Mouse (Mus musculus) cerebellum, adult 8-10 months (tissue): ENCODE results near the gene Serpine2.
A peak's percentile ranks its signal among the peaks of the same experiment; 100 is the strongest.

Experiments used
- DNase-seq: peaks from one replicate; pipeline ENCODE4 v3.0.0; 2022

The Serpine2 gene

DNA sequence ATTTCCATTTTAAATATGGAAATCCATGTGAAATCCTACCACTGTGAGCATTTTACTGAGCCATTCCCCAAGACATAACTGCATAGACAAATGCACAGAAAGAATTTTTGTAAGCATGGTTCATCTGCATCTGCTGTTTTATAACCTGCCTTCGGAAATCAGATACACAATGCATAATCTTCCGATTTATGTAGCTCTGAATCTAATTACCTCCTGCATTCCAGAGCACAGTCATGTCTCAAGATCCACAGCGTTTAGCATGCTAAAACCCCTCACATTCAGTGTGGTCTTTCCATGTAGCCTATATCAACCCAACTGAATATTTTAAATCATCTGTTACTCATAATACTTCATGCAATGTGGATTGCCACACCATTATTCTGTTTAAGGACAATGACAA lies 51.5 kb downstream of the Serpine2 start:
- DNase-seq = no peak

DNA sequence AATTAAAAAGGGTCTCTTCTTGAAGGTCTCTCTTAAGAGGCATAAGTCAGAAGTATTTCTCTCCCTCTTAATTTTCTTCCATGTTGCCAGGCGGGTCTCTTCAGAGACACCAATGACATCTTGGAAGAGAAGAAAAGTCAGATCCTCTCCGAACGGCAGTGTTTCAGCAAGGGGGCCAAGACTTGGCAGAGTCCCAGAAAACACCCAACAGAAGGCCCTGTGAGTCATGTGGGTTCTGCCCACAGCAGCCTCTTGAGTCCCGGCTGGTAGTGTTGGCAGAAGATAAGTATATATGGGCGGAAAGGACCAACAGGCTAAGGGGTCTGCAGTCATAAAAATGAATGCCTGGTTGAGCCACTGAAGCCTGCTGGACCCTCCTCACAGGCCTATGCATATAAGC lies 54.1 kb downstream of the Serpine2 start:
- no peak for DNase-seq

DNA sequence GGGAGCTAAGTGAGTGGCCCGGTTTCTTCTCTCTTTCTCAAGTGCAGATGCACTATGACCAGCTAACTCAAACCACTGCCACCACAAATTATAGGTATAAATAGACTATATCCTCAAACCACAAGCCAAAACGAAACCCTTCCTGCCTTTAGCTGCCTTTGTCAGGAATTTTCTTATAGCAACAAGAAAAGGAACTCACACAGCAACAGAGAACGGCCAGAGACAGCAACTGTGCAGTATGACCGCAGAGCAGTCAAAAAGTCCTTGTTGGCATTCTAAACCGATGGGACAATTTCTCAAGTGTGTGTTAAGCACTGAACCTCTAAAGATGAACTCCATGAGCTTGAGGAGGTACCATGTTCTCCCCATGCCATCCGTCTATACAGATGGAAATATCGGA lies 57.4 kb downstream of the Serpine2 start:
- no peak for DNase-seq

DNA sequence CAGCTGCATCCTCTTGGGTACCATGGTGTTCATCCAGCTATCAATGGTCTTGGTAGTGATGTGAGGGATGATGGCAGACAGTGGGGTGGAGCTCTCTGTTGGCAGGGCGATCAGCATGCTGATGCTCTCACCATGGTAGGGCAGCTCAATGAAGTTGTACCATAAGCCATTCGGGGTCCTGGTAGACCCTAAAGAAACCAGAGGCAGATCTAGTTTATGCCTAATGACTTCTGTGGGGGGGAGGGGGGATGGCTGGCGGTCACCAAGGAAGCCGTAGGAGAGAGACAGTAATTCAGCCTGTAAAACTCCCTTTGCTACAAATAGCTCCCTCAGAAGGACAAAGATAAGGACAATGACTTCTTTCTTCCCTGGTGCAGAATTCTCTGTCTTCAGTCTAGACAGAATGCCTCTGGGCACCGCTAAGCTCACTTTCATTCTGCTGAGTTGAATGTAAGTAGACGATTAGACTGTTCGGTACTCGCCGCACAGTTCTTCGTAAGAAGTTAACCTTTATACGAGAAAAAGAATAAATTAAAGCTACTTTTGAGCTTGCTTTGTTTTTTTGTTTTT lies 58.0 kb downstream of the Serpine2 start:
- DNase-seq = no peak

DNA sequence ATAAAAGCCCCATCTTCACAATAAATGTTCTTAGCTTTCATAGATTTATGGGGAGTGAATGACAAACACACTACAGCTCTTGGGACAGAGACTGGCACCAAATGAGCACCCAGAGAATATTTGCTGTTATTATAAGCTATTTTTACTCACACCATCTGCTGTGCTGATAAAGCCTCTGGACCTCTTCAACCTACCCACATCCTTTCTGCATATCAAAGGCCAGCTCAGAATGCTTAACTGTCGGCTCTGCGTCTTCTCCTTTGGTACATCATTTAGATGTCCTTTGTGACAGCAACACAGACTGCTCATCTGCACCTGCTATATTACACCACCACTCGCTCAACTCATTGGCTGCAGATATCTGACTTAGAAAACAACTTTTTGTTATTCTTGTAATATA lies 63.9 kb downstream of the Serpine2 start:
- no peak for DNase-seq

DNA sequence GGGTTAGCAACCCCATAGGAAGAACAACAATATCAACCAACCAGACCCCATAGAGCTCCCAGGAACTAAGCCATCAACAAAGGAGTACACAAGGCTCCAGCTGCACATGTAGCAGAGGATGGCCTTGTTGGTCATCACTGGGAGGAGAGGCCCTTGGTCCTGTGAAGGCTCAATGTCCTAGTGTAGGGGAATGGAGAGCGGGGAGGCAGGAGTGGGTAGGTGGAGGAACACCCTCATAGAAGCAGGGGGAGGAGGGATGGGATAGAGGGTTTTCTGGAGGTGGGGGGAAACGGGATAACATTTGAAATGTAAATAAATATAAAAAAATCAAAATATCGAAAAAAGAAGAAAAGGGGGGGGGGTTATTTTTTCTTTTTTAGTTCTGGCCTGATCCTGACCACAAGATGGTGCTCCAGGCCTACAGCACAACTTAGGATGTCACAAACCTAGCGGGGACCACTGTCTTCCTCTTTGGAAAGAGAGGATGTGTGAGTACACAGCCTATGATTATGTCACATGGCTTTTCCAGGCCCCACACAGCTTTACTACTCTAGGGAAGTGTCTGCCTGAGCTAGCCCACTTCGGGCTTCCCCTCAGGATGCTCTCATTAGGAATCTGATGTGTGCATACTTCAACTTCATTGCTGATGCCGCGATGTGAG lies 74.6 kb downstream of the Serpine2 start:
- DNase-seq = no peak

DNA sequence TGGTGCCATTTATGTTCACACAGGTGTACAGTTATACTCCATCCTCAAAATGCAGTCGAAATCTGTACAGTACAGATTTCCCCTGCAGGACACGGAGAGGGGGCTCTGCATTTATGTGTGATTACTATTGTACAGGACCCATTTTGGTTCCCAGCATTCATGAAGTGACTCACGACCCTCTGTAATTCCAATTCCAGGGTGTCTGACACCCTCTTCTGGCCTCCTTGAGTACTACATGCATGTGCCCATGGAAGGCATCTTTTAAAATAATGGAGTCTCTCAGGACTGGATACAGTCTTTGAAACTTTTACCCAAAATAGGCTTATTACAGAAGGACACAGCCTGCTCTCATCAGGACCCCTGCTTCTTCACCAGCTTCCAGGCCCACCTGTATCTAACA lies 78.5 kb downstream of the Serpine2 start:
- DNase-seq = no peak

DNA sequence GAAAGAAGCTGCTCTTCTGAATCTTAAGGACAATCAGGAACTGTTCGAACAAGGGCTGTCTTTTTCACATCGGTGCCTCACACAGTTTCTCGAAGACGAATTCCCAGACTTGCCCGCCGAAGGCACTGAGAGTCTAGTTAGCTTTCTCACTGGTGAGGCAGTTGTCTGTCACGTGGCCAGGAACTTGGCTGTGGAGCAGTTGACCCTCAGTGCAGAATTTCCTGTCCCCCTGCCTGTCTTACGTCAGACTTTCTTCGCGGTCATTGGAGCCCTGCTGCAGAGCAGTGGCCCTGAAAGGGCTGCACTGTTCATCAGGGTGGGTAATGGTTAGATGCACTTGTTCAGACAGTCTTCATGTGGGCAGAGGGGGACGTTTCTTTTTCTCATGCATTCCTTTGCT lies 83.0 kb downstream of the Serpine2 start:
- no peak for DNase-seq

DNA sequence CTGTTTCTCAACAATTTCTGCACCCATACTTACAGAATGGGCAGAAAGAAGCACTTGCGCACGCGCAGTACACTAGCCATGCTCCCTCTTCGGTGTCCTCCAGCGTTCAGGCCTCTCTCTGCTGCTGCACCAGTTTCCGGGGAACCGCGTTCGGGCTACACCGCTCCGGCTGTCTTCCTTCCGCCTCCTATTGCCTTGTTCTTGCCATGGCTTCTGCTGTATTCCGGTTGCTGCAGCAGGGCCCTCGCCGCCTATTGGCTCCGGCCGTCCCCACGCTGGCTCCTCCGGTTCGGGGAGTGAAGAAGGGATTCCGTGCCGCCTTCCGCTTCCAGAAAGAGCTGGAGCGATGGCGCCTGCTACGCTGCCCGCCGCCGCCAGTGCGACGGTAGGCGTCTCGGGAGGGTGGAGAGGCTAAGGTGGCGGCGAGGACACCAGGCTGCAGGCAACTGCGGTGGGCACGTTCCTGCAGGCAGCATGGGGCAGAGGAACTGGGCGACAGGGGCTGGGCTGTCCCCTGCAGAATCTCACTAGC lies 85.0 kb downstream of the Serpine2 start, which contains the start of the genes Mrpl44 and Wdfy1:
Gene Mrpl44 (plus strand): TSS at position 92 of the 532 bp plus-strand sequence.
Gene Wdfy1 (minus strand): TSS at position 217 of the 532 bp plus-strand sequence.
- DNase-seq = peak; percentile 99

DNA sequence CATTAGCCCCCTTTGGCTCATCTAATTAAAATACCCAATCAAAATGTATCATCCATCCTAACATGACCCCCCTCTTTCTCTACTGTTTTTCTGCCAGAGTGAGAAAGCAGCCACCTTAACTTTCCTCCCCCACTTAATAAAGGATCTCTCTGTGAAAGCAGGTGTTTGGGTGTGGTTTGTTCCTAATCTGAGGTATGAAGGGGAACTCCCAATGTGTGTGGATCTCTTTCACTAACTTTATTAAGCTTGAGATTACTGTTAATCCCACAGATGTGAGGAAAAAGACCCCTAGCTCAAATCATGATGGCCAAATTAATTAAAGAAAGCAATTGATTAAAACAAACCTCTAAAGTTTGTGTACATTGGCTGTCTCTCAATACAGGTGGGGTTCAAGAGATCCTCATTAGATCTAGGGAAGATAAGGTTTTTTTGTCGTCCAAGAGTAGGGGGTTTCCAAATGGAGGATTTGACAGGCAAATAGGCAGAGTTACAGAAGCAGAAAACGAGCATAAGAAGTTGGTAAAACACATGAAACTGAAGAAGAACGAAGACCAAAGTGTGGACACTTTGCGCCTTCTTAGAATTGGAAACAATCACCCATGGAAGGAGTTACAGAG lies 86.7 kb downstream of the Serpine2 start:
- no peak for DNase-seq

DNA sequence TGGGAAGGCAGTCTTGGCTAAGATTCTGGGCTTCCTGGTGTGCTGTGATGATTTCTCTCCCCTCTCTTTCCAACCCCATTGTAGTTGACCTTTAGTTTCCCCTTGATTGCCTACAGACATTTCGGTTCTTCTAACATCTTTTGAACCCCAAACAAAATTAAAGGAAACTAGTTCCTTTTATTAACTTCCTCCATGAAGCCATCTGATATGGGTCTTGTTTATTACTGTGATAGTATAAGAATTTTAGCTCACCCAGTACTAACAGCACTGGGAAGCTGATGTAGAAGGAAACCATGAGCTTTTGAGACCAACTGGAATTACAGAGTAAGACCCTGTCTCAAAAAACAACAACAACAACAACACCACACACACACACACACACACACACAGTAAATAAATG lies 92.7 kb downstream of the Serpine2 start:
- no peak for DNase-seq

DNA sequence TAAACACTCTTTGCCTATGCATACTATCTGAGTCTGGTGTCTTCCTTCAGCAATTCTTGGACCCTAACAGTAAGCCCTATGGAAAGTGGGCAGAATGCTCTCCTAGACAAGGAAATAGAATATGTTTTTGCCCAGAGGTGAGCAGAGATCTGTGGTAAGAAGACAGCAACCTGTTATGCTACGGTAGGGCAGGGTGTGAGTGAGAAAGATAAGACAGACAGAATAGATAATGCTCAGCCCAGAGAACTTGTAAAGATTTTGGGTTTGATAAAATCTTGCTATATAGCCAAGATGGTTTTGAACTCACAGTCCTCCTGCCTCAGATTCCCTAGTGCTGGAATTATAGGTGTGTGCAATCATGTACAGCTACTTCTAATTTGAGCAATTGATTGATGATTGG lies 96.5 kb downstream of the Serpine2 start:
- no peak for DNase-seq

DNA sequence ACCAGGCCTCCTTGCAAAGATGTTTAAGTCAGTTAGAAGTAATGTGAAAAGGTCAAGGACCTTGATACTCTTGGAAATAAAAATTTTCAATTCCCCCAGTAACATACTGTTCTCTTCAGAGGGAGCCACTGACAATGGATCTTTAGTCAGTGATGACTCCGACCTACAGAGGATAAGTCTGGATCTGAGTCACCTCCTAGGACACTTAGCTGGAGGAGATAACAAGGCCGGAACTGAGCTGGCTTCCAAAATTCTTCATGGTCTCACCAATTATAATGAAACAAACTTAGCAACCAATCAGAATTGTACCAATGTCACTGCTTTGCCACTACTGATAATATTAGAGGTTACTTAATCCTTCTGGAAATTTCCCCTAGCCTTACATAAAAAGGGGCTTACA lies 96.9 kb downstream of the Serpine2 start:
- DNase-seq = no peak

DNA sequence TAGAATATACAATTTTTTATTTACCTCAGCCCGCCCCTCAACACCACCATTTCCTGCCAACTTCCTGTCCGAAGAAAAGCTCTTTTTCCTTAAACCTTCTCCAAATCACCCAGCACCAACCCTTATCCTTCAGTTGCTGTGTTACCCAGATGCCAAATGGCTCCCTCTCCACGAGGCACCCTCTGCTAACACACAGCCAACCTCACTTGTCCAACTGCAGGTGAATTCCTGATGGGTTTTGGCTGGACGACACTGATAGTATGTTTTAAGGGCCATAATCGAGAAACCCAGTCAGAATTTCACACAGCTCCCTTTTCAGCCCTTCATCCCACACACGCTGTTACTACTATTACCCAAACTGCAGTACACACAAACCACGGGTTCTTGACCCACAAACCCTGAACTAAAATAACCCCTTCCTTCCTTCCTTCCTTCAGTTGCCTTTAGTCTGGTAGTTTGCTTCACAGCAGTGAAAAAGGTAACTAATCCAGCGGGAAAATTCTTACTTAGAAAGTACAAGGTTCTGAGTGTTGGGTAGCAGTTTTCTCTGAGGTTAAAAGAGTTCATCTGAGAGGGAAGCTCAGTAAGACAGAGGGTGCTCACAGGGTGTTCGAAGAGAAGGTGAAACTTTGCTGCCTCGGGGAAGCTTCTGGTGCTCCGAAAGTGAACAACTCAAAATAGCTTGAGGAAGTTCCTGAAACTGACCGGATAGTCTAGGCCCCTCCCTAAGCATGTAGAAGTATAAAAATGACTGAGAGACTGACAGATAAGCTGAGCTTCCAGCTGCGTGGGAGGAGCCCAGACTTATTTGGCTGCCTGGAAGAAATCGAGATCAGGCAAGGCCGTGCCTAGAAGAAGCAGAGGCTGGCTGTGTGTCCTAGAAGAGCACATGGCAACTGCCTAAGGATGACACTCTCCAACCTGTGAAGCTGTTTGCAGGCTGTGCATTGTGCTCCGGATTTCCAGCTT lies 98.4 kb downstream of the Serpine2 start:
- DNase-seq = peak; percentile 15

DNA sequence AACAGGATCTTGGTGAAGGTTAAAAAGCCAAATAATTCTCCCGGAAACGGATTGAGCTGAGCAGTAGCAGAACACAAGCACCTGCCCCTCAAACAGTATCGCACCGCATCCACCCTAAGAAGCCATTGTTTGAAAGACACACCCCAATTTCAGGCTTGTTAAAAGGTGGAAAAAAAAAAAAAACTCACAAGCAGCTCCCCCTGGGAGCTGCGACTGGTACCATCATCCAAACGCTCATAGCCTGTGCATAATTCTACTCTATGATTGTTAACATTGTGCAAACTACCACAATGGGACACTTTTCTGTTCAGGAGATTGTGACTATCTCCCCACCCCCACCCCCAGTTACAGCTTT lies 99.1 kb downstream of the Serpine2 start:
- no peak for DNase-seq

DNA sequence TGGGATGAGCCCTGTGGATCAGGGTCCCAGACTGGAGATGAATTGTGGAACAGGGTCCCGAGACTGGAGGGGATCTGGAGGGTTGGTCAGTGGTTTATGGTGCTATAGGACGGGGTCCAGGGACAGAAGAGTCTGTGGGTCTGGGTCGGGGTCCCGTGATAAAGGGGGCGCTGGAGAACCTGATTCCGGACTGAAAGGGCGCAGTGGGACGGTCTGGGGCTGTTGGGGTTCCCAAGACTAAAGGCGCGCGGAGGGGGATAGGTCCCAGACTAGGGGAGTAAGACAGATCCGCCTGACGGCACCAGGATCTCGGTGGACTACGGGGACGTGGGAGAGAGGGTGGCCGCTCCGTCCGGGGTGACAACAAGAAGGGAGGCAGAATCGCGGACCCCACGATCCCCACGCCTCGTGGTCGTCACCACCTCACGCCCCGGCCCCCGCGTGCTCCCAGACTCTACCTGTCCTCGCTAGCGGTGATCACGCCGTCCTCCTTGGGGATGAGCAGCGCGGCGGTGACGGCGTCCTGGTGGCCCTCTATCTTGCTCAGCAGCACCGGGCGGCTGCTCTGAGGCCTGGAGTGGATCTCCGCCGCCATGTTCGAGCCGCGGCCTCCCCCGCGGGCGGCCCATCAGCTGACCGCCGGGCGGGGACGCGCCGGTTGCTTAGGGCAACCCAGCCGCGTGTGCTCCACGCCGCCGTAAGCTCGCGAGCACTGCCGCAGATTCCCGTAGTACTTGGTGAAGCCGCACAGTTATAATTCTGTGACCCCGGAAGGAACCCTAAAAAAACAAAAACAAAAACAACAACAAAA lies 99.7 kb downstream of the Serpine2 start:
- peak; percentile 80 for DNase-seq

DNA sequence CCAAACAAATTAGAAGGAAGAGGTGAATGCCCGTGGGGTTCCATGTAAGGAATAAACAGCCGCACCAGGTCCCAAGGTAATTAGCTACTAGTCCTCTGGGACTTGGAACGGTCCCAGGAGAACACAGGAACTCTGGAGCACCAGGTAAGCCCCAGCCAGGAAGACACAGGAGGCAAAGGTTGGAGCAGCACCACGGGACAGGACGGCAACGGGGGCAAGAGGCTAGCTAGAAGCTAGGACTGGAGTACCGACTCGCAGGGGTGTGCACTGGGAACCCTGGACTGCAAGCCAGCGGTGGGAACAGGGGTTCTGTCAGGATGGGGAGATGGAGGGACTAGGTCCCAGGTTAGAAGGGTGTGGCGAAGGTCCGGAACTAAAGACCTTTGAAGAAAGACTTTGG lies 100.3 kb downstream of the Serpine2 start:
- DNase-seq = peak; percentile 27

DNA sequence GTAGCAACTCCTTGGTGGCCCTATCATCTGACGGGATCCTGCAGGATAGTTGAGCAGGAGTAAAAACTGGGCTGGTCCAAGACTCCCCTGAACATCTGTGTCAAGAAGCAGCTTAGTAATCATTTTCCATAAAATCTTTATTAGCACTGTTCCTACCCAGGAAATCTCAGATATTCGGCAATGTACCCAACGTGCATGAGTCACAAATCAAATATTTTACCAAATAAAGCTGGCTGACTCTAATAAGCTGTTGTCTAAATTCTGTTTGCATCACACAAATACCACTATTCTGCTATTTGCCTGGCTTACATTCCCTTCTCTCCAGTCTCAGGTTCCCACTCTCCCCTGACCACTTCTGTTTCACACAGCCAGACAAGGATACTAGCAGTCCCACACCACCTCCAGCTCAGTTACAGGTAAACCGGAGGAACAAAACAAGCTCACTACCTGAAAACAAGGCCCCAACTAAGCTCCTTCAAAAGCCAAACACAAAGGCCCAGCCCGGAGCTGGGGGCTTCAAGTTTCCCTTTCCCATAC lies 101.5 kb downstream of the Serpine2 start:
- DNase-seq = no peak

DNA sequence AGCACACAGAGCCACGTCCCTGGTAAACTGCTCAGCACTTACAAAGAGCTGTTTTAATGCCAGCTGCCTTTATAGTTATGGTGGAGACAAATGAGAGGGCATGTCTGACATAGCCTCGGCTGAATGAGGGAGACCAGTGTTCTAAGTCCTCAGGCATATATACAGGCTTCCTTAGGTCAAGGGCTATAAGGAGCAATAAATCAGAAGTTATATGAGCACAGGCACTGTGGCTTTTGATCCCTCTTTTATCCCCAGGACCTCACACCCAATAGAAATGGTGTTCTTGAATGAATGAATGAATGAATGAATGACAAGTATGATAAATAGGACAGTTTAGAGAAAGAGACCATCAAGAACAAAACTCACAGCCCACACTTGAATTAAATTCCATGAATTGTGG lies 102.0 kb downstream of the Serpine2 start:
- DNase-seq = no peak

DNA sequence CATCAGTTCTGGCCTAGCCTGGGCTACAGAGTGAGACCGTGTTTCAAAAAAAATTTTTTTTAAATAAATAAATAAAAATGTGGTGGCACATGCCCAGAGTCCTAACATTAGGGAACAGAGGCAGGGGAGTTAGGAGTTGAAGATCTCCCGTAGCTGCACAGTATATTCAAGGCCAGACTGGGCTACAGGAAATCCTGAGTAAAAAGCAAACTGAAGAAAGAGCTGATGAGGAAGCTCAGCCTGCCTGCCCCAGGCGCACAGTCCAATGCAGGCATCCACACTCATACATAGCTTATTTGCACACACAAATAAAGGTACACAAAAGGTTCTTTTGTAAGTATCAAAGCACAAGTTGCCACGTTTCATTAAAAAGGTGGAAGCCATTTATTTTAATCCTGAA lies 103.4 kb downstream of the Serpine2 start:
- no peak for DNase-seq

DNA sequence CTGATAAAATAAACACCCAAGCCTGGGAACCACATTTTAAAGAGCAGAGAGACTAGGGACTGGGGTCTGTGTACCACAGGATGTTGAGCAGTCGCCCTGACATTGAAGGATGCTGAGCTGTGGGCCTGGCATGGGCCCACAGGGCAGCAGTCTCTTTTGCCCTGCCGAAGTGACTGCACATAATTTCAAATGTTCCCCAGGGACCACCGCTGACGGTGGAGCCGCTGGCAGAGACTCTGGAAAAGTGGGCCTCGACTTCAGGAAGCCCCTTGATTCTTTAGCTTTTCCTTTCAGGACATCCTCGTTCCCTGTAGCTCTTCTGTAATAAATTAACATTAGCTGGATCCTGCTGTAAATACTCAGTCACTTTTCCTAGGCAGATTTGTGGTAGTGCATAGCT lies 103.8 kb downstream of the Serpine2 start:
- no peak for DNase-seq

DNA sequence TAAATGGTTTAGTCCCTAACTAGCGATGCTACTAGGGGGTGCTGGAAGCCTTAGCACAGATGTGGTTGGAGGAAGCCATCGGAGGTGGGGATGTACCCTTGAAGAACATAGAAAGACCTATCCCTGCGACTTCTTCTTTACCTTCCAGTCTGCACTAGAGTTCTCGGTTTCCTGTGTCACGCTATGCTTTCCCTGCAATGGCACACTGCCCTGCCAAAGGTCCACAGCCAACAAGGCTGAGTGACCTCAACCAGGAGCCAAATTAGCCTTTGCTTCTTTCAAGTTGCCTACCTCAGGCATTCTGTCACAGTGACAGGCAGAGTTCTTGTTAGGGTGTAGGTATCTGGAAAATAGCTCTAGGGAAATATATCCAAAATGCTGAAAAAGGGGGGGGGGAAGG lies 104.6 kb downstream of the Serpine2 start:
- no peak for DNase-seq
